Mouse (Mus musculus) urinary bladder, postnatal 36 days (tissue): ENCODE data around the gene Foxp2.

Source experiments
- DNase-seq, 2 experiments: peaks; one replicate each; pipeline ENCODE4 v3.0.0; 2022; ENCODE audit warnings: low spot score in 2 of 2, mixed read lengths in 1 of 2

Foxp2 gene

DNA sequence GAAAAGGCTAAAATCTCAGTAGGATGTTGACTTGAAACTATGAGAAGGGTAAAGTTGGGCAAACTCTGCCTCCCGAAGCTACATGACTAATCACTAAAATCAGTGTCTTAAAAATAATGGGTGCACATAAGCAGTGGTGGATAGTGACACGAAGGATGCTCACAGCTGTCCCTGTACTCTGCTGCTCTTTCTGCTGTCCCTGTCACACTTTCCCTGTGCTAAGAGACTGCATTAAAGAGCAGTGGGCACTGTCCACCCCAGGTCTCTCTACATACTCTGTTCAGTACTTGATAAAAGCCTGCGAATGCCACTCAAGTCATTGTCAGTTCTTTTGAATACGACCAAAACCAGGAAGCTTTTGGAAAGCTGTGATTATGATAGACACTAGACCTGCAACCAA, 469.7 kb downstream of the Foxp2 start:
- DNase-seq, result no peak

DNA sequence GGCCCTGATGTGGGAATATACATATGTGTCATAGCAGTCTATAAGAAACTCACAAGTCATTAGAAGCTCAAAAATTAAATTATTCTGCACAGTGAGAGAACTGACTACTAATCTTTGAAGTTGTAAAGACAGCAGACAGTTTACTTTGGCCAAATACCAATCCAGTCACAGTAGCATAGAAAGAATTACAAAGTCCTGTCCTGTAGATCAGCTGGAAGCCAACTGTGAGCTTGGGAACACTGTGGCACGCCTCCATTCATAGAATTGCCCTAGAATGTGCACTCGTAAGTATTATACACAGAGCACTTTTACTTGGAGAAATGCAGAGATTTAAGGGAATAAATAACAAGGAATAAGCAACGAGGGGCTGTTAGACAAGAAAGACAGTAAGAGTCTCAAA, 472.5 kb downstream of the Foxp2 start:
- no peak for DNase-seq

DNA sequence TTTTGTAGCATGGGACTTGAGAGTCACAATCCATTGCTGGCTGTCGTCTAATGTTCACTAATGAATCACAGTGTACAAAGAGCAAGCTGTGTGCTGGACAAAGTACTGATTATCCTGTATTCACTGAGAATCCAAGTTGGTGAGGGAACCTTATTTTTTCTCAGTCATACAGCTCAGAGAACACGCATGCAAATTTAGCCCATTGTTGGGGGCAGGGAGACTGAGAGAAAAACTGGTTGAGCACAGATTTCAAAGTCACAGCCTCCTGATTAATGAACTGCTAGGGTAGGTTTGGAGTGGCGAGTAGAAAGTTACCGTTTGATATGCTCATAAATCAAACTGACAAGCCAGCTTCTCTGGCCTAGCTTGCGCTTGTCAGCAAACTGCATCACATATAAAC, 477.1 kb downstream of the Foxp2 start:
- DNase-seq, result no peak

DNA sequence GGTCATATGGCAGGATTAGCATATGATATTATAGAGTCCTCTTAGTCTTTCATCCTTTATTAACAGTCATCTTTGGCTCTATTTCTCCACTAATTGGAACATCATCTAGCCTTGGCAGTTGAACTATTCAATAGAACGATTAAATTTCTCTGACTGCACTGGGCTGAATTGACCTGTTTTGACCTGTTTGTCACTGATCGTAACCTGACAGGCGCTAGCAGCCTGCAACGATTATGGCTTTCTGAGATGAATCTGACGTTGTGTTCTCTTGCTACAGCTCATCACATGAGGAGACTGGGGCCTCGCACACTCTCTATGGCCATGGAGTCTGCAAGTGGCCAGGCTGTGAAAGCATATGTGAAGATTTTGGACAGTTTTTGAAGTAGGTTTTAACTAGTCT, 495.3 kb downstream of the Foxp2 start:
- no peak for DNase-seq

DNA sequence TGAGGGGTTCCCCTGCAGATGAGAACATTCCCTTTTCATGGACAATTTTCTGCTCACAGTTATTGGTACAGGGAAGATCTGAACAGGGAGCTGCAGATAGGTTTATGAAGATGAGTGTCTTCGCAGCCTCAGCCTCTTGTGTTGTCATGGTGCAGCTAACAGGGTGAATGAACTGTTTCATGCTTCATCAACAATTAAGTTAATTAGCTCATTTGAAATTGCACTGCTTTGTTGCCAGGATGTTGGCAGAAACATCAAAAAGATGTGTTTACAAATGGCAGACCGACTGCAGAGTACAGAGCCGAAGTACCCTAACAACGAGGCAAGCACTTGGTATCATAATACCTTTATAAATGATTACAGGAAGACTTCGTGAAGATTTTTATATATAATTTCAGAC, 496.3 kb downstream of the Foxp2 start:
- no peak for DNase-seq

DNA sequence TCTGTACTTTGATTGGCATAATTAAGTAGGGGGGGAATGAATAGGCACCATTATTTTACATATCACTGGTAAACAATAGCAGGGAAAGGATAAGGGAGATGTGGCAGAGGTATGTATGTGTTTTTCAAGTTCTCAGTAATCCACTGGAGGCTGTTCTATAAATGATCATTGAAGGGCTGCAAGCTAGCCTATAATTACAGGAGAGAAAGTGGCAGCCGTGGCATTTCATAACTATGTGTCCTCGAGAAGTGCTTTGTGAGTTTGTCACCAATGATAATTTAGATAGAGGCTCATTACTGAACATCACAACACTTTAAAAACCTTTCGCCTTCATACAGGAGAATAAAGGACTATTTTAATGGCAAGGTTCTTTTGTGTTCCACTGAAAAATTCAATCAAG, 500.0 kb downstream of the Foxp2 start:
- no peak for DNase-seq

DNA sequence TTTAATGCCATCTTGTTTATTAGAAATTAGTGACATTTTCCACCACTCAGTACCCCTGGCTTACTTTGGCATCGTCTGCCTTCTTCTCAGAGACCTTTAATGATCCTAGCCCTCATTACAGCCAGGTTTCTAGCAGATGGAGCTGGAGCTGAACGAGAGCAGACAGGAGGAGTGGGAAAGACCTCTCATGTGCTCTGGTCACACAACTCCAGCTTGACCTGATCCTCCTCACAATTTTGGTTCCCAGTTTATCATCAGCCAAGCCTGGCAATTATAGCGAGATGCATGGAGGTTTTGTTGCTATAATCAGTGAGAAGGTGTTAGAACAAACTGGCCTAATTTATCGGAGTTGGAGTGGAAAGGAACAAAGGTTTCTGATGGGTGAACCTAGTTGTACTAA, 500.9 kb downstream of the Foxp2 start:
- no peak for DNase-seq

DNA sequence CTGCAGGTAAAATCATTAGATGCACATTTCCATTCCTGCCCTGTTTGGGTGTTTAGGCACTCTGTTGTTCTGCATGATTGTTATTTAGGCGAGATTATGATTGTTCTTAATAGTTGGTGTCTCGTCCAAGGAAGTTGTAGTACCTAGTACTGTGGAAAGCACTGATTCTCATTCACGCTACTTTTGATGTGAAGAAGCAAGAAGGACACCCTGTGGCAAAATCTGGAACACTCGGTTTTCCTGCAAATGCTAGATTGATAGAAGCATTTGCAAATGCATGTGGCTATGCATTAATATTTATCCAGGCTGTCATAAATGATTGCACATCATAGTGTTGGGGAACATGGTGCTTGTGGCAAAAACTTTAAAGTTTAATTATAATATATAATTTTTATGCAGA, 514.0 kb downstream of the Foxp2 start:
- DNase-seq, result no peak

DNA sequence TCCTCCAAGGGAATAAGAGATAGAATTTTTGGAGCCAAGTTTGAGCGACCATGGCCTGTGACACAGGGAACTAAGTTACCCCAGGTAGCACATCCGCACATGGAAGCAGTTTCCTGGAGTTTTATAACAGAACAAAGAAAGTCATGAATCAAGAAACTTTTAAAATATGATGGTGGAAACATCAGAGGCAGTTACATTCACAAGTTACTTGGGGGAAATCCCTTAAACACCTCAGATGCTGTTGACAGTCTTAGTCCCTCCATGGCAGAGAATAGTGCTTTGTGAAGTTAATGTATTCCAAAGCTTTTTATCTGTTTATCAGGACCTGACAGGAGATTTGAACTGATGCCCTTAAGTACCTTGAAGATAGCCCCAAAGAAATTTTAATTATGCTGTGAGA, 558.6 kb downstream of the Foxp2 start:
- DNase-seq, result no peak

DNA sequence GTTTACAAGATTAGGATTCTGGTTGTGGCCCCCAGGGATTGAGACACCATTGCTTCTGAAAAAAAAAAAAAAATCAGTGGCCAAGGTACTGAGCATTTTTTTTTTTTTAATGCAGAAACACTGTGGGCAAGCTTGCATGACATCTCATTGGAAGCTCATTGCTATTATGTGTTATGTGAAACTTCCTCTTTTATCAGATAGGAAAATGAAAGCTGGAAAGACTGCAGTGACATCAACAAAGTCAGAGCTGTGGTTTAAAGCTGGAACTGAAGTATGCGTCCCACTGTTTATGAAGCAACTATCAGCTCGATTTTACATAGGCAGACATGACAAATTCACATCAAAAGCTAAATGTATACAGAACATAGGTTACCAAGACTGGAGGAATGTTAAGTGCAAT, 562.2 kb downstream of the Foxp2 start:
- DNase-seq, result no peak

DNA sequence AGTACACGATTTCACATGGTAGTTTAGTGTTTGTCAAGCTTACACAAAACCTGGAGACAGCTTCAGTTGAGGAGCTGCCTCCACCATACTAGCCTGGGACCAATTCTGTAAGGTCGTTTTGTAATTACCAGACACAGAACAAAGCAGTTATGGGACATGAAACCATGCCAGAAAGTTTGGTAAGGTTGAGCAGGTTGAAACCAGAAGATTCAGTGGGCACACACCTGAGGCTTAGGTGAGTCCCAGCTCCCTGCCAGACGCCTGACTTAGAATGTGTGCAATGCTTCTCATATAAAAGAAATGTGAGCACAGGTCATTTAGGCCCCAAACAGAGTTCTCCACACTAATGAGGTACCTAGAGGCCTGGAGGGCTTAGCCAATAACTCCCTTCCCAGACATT, 564.3 kb downstream of the Foxp2 start:
- no peak for DNase-seq

DNA sequence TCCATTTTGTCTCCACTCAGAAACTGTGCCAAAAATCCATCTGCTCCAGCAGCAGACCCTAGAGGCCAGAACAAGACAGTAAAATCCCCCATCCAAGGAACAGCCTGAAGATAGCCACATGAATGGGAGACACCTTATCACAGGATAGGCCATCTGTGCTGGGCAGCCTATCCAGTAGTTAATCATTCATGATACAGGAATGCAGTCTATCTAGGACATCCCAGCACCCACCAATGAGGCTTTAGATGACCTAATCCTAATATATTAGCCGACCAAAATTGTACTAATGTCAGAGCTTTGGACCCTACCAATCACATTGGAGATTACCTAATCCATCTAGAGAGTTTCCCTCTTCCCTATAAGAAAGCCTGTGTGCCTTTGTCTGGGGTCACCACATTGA, 565.5 kb downstream of the Foxp2 start:
- no peak for DNase-seq

DNA sequence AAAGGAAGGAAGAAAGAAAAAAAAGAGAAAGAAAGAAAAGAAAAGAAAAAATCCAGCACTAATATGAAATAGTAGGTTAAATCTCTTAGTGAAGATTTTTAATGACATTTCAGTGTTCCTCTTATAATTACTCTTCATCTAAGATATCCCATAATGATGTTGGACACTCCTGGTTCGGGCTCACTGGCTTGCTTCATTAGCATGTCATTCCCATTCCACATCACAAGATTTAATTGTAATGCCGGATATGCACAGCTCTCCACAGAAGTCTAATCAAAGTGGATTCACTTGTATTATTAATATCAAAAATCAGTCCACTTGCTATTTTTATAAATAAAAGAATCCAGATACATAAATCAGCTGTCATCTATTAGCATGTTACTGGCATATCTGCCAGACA, 585.8 kb downstream of the Foxp2 start:
- no peak for DNase-seq
